17 mouse cellular contexts compared by ENCODE assay signal in the genomic region with DNA sequence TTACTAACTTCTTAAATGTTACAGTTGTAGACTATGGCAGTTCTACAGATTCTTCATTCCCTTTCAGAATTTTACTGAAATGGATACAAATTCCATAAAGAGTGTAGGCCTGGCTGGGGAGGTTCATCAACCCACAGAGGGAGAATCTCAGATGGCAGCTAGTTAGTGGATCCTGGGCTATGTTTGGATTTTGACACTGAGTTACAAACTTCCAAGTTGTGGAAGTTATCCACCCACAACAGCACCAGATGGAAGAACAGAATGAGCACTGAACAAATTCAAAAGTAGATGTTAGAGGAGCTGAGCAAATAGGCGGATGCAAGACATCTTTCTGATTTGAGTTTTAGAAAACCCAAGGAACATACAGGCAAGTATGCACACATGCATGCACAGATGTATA.
A peak's percentile ranks its signal among the peaks of the same experiment; 100 is the strongest.
DNase-seq lines count a peak whose midpoint lies in the region.
"Had no signal": no experiment of that assay in that cellular context is flagged by ENCODE, and none has a peak within 500 bp of the region (broad histone marks: within the 10 kb centered on the region; RNA-seq: fewer than 3 reads in every experiment).

No protein-coding gene starts in this region.

- intact Hi-C loops in left cerebral cortex, postnatal 36 days (cut with DNase I): no loop called here

- peak; percentile 53 to 59 for DNase-seq in right cerebral cortex, adult 2 months (ENCODE audit: low spot score in 2 of 2)
- DNase-seq in right cerebral cortex, postnatal 4 days: no peak
- peak; percentile 33 for DNase-seq in layer of hippocampus, adult 9-10 months (ENCODE audit: low spot score)
- DNase-seq in left cerebral cortex, postnatal 36 days (ENCODE audit: low spot score in 2 of 2): peak; percentile 34 to 43
- no peak for DNase-seq in testis, postnatal 14 days (ENCODE audit: low spot score)
- no peak for DNase-seq in cerebellum, adult 11-12 months
- DNase-seq in heart, adult 9 months (ENCODE audit: low spot score in 2 of 2): no peak
- DNase-seq: adrenal gland, adult 2 months; cerebellum, adult 9-11 months; gastrocnemius, adult 2 months; heart, postnatal 10 days; kidney, adult 9 months; kidney, postnatal 25 days; liver, postnatal 0 days; midbrain, embryonic 14.5 days; thymus, adult 18-20 months; thymus, postnatal 4 days had no signal

Comparison
In these comparisons a context has a peak if more than half of its experiments do, and no peak if none do; other contexts are left out.
1. DNase-seq: peak in right cerebral cortex, adult 2 months (2 of 2), layer of hippocampus, adult 9-10 months (single experiment) and left cerebral cortex, postnatal 36 days (2 of 2); none in right cerebral cortex, postnatal 4 days (single experiment), testis, postnatal 14 days (single experiment), cerebellum, adult 11-12 months (single experiment) and heart, adult 9 months (0 of 2).